Mouse (Mus musculus) heart, postnatal 0 days (tissue): ENCODE results near the gene Pdss2.

Source experiments
- CTCF ChIP-seq: IDR thresholded peaks from 2 replicates; pipeline ENCODE4 v1.5.1; 2016; ENCODE audit warnings: antibody characterized with exemption, control low read depth, low read depth
- EP300 ChIP-seq: IDR thresholded peaks from 2 replicates; pipeline ENCODE4 v1.6.1; 2016; ENCODE audit warnings: antibody characterized with exemption, low read depth

DNA sequence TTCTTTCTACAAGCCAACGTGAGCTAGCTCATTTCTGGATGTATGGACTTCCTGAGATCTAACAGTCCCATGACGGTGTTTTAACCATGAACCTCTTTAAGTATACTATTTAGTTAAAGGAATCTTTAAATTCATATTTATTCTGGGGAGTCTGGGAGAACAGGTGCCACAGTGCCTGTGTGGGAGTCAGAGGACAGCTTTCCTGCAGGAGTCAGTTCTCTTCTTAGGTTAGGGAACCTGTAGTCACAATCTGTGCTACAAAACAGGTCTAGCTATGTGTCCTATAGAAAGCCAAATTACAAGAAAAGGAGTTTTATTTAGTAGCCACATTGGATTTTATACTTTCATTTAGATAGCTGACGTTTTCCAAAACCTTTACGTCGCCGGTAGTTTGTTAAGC lies 141.7 kb downstream of the Pdss2 start:
- no peak for TF ChIP-seq CTCF
- TF ChIP-seq EP300: no peak
